Mouse (Mus musculus) thymus, adult 2 months (tissue): ENCODE results near the gene Ifnar1. TPM values are rescaled to one million over a fixed set of nuclear protein-coding genes. Genes with fewer than 3 reads are reported as not detected.

Experiments used
- DNase-seq: peaks from one replicate; pipeline ENCODE4 v3.0.0; 2021
- H3K27ac ChIP-seq: fragments of 200-500 bp; 2 replicates; pipeline ENCODE4 v1.5.1; 2012; ENCODE audit warnings: low read length, control low read depth; ENCODE audit not compliant: control insufficient read depth, insufficient read depth
- H3K27me3 ChIP-seq: fragments of 200-500 bp; 2 replicates; pipeline ENCODE4 v1.6.1; 2012; ENCODE audit warnings: mild to moderate bottlenecking, low read length, moderate library complexity, mixed read lengths; ENCODE audit not compliant: control insufficient read depth, insufficient read depth
- H3K36me3 ChIP-seq: fragments of 200-500 bp; 2 replicates; pipeline ENCODE4 v1.6.1; 2012; ENCODE audit warnings: mild to moderate bottlenecking, low read length, moderate library complexity; ENCODE audit not compliant: control insufficient read depth, insufficient read depth
- H3K4me1 ChIP-seq: fragments of 200-500 bp; replicated peaks from 2 replicates; pipeline ENCODE4 v1.6.1; 2012; ENCODE audit warnings: low read length; ENCODE audit not compliant: control insufficient read depth, insufficient read depth
- H3K4me3 ChIP-seq: fragments of 200-500 bp; 2 replicates; pipeline ENCODE4 v1.5.1; 2012; ENCODE audit warnings: mild to moderate bottlenecking, low read length, control low read depth, moderate library complexity; ENCODE audit not compliant: control insufficient read depth, insufficient read depth
- CTCF ChIP-seq: fragments of 200-500 bp; IDR thresholded peaks from 2 replicates; pipeline ENCODE4 v1.5.1; 2012; ENCODE audit warnings: mild to moderate bottlenecking, control low read depth, low read length, moderate library complexity, borderline replicate concordance; ENCODE audit not compliant: control insufficient read depth, poor library complexity, insufficient read depth; ENCODE audit errors: extremely low read depth
- POLR2A ChIP-seq: fragments of 200-500 bp; IDR thresholded peaks from 2 replicates; pipeline ENCODE4 v1.6.1; 2012; ENCODE audit warnings: mild to moderate bottlenecking, low read length, control low read depth, moderate library complexity; ENCODE audit not compliant: control insufficient read depth, poor library complexity, insufficient read depth; ENCODE audit errors: extremely low read depth
- WGBS: fragments of 180-500 bp; shearing (Covaris S2); methylation state at CpG from one replicate; pipeline ENCODE4 v1.1.7; 2018; 5-methylcytosine and 5-hydroxymethylcytosine counted together
- polyA plus RNA-seq: library from polyadenylated mRNA; depleted of rRNA; stranded (reverse); fragments of >200 nt; gene quantifications from 2 replicates; pipeline ENCODE4 v1.2.3, GENCODE M21; 2012

Gene Ifnar1
- polyA plus RNA-seq, 1 experiment: 47.0 TPM

DNA sequence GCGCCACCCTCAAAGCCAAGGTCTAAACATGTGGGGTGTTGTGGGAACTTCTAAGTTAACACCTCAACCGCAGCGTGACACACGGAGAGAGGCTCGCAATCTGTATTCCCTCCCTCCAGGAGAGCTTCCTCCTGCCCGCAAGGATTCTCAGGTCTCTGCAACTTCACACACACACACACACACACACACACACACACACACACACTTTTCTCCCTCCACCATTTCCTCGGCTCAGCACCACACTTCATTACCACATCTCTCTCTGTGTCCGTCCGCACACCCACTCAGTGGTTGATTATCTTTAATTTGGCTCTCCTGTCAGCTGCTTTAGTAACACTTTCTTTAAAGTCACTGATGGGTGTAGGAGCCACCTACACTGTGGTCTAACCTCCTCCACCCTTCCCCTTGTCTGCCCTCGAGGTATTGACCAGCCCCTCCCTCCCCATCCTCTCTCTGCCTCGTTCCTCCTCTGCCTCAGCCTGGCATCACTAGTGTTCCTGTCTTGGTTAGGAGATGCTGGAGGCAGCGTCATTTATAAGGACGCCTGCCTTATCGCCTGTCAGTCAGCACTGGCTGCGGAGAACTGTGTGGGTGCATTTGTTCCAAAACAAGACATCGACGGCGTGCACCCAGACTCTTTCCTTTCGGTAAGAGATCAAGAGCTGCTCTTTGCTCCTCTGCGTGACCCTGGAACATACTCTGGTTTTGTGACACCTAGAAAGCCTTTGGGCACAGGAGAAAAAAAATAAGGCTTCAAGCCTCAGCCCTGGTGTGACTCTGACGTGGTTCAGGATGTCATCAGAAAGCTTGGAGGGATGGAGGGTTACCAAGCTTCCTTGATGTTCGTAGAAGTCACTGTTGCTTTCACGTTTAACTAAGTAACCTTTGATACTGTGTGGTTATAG lies 48.3 kb downstream of the Ifnar1 start:
- H3K27ac ChIP-seq: peak overlapping the region; percentile 19
- no peaks in the 10 kb centered on the region for H3K36me3 ChIP-seq
- TF ChIP-seq POLR2A (no peak), CTCF (no peak)
- peak overlapping the region; percentile 1; the same call in 1 of the 2 replicates for H3K4me3 ChIP-seq
- peaks cover 37% of the 10 kb centered on the region for H3K4me1 ChIP-seq
- WGBS: 10% methylated on average over 23 of the region's 23 CpGs
- H3K27me3 ChIP-seq: no peaks in the 10 kb centered on the region
- DNase-seq: peak; percentile 46

DNA sequence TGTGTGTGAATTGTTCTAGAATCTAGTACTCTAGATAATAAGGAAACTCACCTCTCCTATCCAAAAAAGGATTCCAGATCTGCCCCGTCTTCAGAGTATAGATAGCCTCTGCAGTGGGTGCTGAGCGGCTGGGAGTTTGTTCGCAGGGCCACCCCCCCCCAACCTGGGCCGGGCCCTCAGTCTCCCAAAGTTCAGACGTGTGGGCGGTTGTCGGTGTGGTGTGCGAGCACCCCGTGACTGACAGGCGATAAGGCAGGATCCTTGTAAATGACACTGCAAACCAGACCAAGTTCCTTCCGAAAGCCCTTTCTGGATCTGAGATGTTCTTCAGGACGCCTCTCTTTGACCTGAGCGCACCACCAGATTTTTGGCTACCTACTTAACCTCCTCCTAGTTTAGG lies 49.4 kb downstream of the Ifnar1 start:
- no peak overlapping the region for H3K4me3 ChIP-seq
- TF ChIP-seq CTCF: no peak
- no peak for TF ChIP-seq POLR2A
- DNase-seq: peak; percentile 41
- peaks cover 46% of the 10 kb centered on the region for H3K4me1 ChIP-seq
- no peaks in the 10 kb centered on the region for H3K36me3 ChIP-seq
- no peak overlapping the region for H3K27ac ChIP-seq
- WGBS: 60% methylated on average over 13 of the region's 13 CpGs
- H3K27me3 ChIP-seq: no peaks in the 10 kb centered on the region

DNA sequence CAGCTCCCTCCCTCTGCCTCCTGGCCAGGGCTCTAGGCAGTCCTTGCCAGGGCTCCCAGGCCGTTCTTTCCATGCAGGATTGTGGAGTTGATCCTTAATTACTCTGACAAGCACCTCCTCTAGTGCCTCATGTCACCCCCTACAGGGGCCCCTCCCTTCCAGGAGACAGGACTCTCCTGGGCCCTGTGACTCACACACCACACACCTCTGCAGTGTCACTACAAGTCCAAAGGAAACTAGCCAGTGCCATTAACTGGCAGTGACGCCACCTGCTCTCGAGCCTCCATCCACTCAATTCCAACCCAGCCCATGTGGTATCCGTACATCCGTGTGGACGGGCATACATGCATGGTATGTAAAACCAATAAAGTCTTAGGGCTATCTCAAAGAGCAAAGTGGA lies 49.9 kb downstream of the Ifnar1 start:
- Histone ChIP-seq H3K36me3 (no peaks in the 10 kb centered on the region), H3K4me3 (no peak overlapping the region), H3K27ac (no peak overlapping the region), H3K27me3 (no peaks in the 10 kb centered on the region), H3K4me1 (peaks cover 48% of the 10 kb centered on the region)
- TF ChIP-seq CTCF (no peak), POLR2A (no peak)
- WGBS: 95% methylated on average over 6 of the region's 6 CpGs
- DNase-seq: no peak

DNA sequence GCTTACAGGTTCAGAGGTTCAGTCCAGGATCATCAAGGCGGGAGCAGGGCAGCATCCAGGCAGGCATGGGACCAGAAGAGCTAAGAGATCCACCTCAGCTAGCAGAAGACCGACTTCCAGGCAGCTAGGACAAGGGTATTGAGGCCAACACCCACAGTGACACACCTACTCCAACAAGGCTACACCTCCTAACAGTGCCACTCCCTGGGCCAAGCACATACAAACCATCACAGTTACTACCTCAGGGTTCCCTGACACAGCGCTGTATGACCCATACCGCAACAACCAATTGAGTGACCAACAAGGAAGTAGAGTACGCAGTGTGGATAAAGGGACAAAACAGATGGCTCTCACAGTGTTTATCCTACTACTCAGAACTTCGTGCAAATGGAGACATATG lies 51.3 kb downstream of the Ifnar1 start:
- 96% methylated on average over 6 of the region's 6 CpGs for WGBS
- peaks cover 57% of the 10 kb centered on the region for H3K4me1 ChIP-seq
- TF ChIP-seq CTCF: no peak
- TF ChIP-seq POLR2A: no peak
- H3K27ac ChIP-seq: no peak overlapping the region
- DNase-seq: no peak
- H3K27me3 ChIP-seq: no peaks in the 10 kb centered on the region
- H3K36me3 ChIP-seq: no peaks in the 10 kb centered on the region
- no peak overlapping the region for H3K4me3 ChIP-seq

DNA sequence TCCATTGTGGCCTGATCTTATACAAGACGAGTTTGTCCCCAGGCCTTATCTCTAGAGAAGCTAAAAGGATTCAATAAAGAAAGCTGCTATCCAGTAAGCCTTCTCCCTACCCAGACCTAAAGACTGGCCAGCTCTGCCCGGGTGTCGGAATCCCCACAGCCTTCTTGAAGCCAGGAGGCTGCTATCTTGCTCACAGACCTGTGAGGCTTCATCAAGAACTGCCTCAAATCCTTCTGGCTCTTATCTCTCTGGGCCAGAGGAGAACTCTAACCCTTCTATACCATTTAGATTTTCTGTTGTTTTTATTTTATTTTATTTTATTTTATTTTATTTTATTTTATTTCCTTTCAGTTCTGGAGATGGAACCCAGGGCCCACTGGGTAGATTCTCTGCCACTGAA lies 52.0 kb downstream of the Ifnar1 start:
- 98% methylated on average over 3 of the region's 3 CpGs for WGBS
- Histone ChIP-seq H3K27me3 (no peaks in the 10 kb centered on the region), H3K4me1 (peaks cover 63% of the 10 kb centered on the region), H3K36me3 (no peaks in the 10 kb centered on the region), H3K27ac (no peak overlapping the region), H3K4me3 (no peak overlapping the region)
- DNase-seq: no peak
- TF ChIP-seq CTCF: no peak
- TF ChIP-seq POLR2A: no peak

DNA sequence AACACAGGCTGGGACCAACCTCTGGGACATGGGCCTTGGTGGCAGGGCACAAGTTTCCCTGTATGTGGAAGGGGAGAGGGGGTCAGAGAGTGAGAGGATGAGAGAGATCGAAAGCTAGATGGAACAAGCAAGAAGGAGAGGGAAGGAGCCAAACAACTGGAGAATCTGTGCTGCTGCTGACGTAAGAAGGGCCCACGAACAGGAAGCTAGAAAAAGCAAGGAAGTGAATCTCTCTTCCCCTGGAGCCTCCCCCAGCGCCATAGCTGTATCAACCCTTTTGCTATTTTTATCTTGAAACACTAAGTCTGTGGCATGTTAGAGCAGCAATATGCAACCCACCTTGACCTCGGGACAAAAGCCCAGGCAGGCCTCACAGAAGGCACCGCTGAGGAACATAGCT lies 53.0 kb downstream of the Ifnar1 start:
- Histone ChIP-seq H3K4me3 (no peak overlapping the region), H3K36me3 (no peaks in the 10 kb centered on the region), H3K4me1 (peaks cover 61% of the 10 kb centered on the region), H3K27ac (peak overlapping the region; percentile 87), H3K27me3 (no peaks in the 10 kb centered on the region)
- DNase-seq: no peak
- TF ChIP-seq CTCF (no peak), POLR2A (no peak)
- 18% methylated on average over 6 of the region's 6 CpGs for WGBS
